Mouse (Mus musculus) limb, embryonic 11.5 days (tissue): Measurements from ENCODE around the gene Gm10337. TPM values are rescaled to one million over a fixed set of nuclear protein-coding genes. Genes with fewer than 3 reads are reported as not detected.

Source experiments
- ATAC-seq: fragments of 200-750 bp; cut with Nextera tagmentation; 2 replicates; pipeline ENCODE4 v1.8.0; 2017; ENCODE audit warnings: low read depth; ENCODE audit not compliant: insufficient number of reproducible peaks, low FRiP score, low TSS enrichment
- DNase-seq: peaks from one replicate; pipeline ENCODE4 v3.0.0-alpha.2; 2015; ENCODE audit warnings: low spot score
- H3K27ac ChIP-seq: fragments of 300-500 bp; sonication (generic); replicated peaks from 2 replicates; pipeline ENCODE4 v1.5.1; 2014; ENCODE audit warnings: low read depth, mild to moderate bottlenecking, low read length
- H3K27me3 ChIP-seq: fragments of 300-500 bp; sonication (generic); 2 replicates; pipeline ENCODE4 v1.6.1; 2014; ENCODE audit warnings: mild to moderate bottlenecking, low read length, mixed read lengths; ENCODE audit not compliant: control insufficient read depth, insufficient read depth
- H3K36me3 ChIP-seq: fragments of 300-500 bp; sonication (generic); 2 replicates; pipeline ENCODE4 v1.6.1; 2014; ENCODE audit warnings: mild to moderate bottlenecking, low read length, moderate library complexity, mixed read lengths; ENCODE audit not compliant: control insufficient read depth, insufficient read depth
- H3K4me1 ChIP-seq: fragments of 300-500 bp; sonication (generic); 2 replicates; pipeline ENCODE4 v1.6.1; 2014; ENCODE audit warnings: low read length, mixed read lengths; ENCODE audit not compliant: control insufficient read depth, insufficient read depth
- H3K4me2 ChIP-seq: fragments of 300-500 bp; sonication (generic); 2 replicates; pipeline ENCODE4 v1.6.1; 2014; ENCODE audit warnings: low read depth, mild to moderate bottlenecking, moderate library complexity; ENCODE audit not compliant: severe bottlenecking
- H3K4me3 ChIP-seq: fragments of 300-500 bp; sonication (generic); 2 replicates; pipeline ENCODE4 v1.5.1; 2014; ENCODE audit warnings: low read depth, low read length
- H3K9ac ChIP-seq: fragments of 300-500 bp; sonication (generic); 2 replicates; pipeline ENCODE4 v1.6.1; 2014; ENCODE audit warnings: mild to moderate bottlenecking, low read length
- H3K9me3 ChIP-seq: fragments of 300-500 bp; sonication (generic); 2 replicates; pipeline ENCODE4 v1.6.1; 2016; ENCODE audit warnings: low read length; ENCODE audit not compliant: control insufficient read depth
- WGBS: fragments of 180-500 bp; shearing (Covaris S2); extraction: QIAGEN DNeasy Blood & Tissue Kit; methylation state at CpG from one replicate; pipeline ENCODE4 v1.1.7; 2014; 5-methylcytosine and 5-hydroxymethylcytosine counted together
- polyA plus RNA-seq: library from polyadenylated mRNA; unstranded; fragments of >200 nt; fragmentation: Nextera tagmentation; extraction: Ambion mirVana; gene quantifications from 2 replicates; pipeline ENCODE4 v1.2.1, GENCODE M21; 2014

Gene Gm10337
- polyA plus RNA-seq, 1 experiment from 2014 or later, result not detected

GRCm38 (mm10) chr15:102461430-102462075 lies 42.0 kb upstream of the Gm10337 start:
- Histone ChIP-seq H3K4me1 (no peaks in the 10 kb centered on the region), H3K4me2 (no peak overlapping the region), H3K9me3 (no peaks in the 10 kb centered on the region), H3K27me3 (no peaks in the 10 kb centered on the region), H3K36me3 (no peaks in the 10 kb centered on the region), H3K4me3 (no peak overlapping the region), H3K9ac (no peak overlapping the region), H3K27ac (no peak overlapping the region)
- DNase-seq, result no peak
- ATAC-seq, result no peak
- 84% methylated on average over 9 of the region's 9 CpGs for WGBS

GRCm38 (mm10) chr15:102463666-102464065 lies 39.9 kb upstream of the Gm10337 start:
- Histone ChIP-seq H3K4me1 (no peaks in the 10 kb centered on the region), H3K27ac (no peak overlapping the region), H3K4me3 (no peak overlapping the region), H3K4me2 (no peak overlapping the region), H3K9me3 (no peaks in the 10 kb centered on the region), H3K36me3 (no peaks in the 10 kb centered on the region), H3K9ac (no peak overlapping the region), H3K27me3 (no peaks in the 10 kb centered on the region)
- DNase-seq (no peak), ATAC-seq (no peak)

- no peaks in the 10 kb centered on the region for H3K9me3 ChIP-seq
- H3K4me1 ChIP-seq, result 0 out of 2 replicates have a peak, but pooled peaks cover 3% of the 10 kb centered on the region
- ATAC-seq (no peak), DNase-seq (no peak)
- H3K4me3 ChIP-seq, result no peak overlapping the region
- no peak overlapping the region for H3K27ac ChIP-seq
- H3K9ac ChIP-seq, result no peak overlapping the region
- no peak overlapping the region for H3K4me2 ChIP-seq
- 94% methylated on average over 9 of the region's 9 CpGs for WGBS
- no peaks in the 10 kb centered on the region for H3K27me3 ChIP-seq
- peaks cover 2% of the 10 kb centered on the region; the same call in 1 of the 2 replicates for H3K36me3 ChIP-seq
Measured at GRCm38 (mm10) chr15:102468675-102469370, 34.7 kb upstream of the Gm10337 start.

GRCm38 (mm10) chr15:102470183-102470604 lies 33.3 kb upstream of the Gm10337 start, which contains the start of gene Pcbp2:
Gene Pcbp2 (plus strand): TSS chr15:102470539.
- peak; percentile 96 for DNase-seq
- ATAC-seq, result peak; percentile 97
- H3K4me1 ChIP-seq, result 0 out of 2 replicates have a peak, but pooled peaks cover 3% of the 10 kb centered on the region
- peak within 1 kb of the TSS; percentile 70 for H3K4me3 ChIP-seq
- under 1% methylated on average over 37 of the region's 40 CpGs for WGBS
- no peaks in the 10 kb centered on the region for H3K27me3 ChIP-seq
- peak within 1 kb of the TSS; percentile 56 for H3K4me2 ChIP-seq
- peak within 1 kb of the TSS; percentile 90 for H3K27ac ChIP-seq
- peaks cover 2% of the 10 kb centered on the region; the same call in 1 of the 2 replicates for H3K36me3 ChIP-seq
- no peaks in the 10 kb centered on the region for H3K9me3 ChIP-seq
- peak within 1 kb of the TSS; percentile 86 for H3K9ac ChIP-seq

- Histone ChIP-seq H3K9me3 (no peaks in the 10 kb centered on the region), H3K4me1 (0 out of 2 replicates have a peak, but pooled peaks cover 3% of the 10 kb centered on the region), H3K36me3 (peaks cover 8% of the 10 kb centered on the region), H3K4me2 (peak overlapping the region; percentile 56), H3K27ac (peak overlapping the region; percentile 90), H3K27me3 (no peaks in the 10 kb centered on the region), H3K9ac (peak overlapping the region; percentile 86), H3K4me3 (peak overlapping the region; percentile 70)
- peak; percentile 40 for ATAC-seq
- DNase-seq, result peak; percentile 87
- WGBS, result 1% methylated on average over 30 of the region's 67 CpGs
Measured at GRCm38 (mm10) chr15:102470605-102471294, 32.8 kb upstream of the Gm10337 start.

- Histone ChIP-seq H3K27ac (peak overlapping the region; percentile 90; the same call in 1 of the 2 replicates), H3K27me3 (no peaks in the 10 kb centered on the region), H3K9me3 (no peaks in the 10 kb centered on the region), H3K4me1 (0 out of 2 replicates have a peak, but pooled peaks cover 3% of the 10 kb centered on the region), H3K4me2 (peak overlapping the region; percentile 56), H3K36me3 (peaks cover 10% of the 10 kb centered on the region), H3K9ac (peak overlapping the region; percentile 86), H3K4me3 (peak overlapping the region; percentile 70)
- ATAC-seq (no peak), DNase-seq (no peak)
- 0% methylated on average over 10 of the region's 10 CpGs for WGBS
Measured at GRCm38 (mm10) chr15:102471295-102471645, 32.3 kb upstream of the Gm10337 start.

GRCm38 (mm10) chr15:102471727-102472126 lies 31.8 kb upstream of the Gm10337 start:
- no peak for ATAC-seq

GRCm38 (mm10) chr15:102473246-102473645 lies 30.3 kb upstream of the Gm10337 start:
- ATAC-seq (no peak), DNase-seq (no peak)
- Histone ChIP-seq H3K27me3 (no peaks in the 10 kb centered on the region), H3K4me2 (0 out of 2 replicates have a peak overlapping the region, but pooled peaks have one; percentile 7), H3K4me1 (0 out of 2 replicates have a peak, but pooled peaks cover 3% of the 10 kb centered on the region), H3K9me3 (no peaks in the 10 kb centered on the region), H3K36me3 (peaks cover 14% of the 10 kb centered on the region), H3K27ac (no peak overlapping the region), H3K9ac (no peak overlapping the region), H3K4me3 (no peak overlapping the region)
- WGBS, result 84% methylated on average over 2 of the region's 2 CpGs

More at GRCm38 (mm10) chr15:102471727-102472126, 31.8 kb upstream of the Gm10337 start:
- Histone ChIP-seq H3K27me3 (no peaks in the 10 kb centered on the region), H3K27ac (no peak overlapping the region), H3K4me2 (peak overlapping the region; percentile 56), H3K9ac (0 out of 2 replicates have a peak overlapping the region, but pooled peaks have one; percentile 27), H3K4me3 (peak overlapping the region; percentile 70), H3K9me3 (no peaks in the 10 kb centered on the region), H3K36me3 (peaks cover 12% of the 10 kb centered on the region), H3K4me1 (0 out of 2 replicates have a peak, but pooled peaks cover 3% of the 10 kb centered on the region)
- no peak for DNase-seq
